In the genomic region with DNA sequence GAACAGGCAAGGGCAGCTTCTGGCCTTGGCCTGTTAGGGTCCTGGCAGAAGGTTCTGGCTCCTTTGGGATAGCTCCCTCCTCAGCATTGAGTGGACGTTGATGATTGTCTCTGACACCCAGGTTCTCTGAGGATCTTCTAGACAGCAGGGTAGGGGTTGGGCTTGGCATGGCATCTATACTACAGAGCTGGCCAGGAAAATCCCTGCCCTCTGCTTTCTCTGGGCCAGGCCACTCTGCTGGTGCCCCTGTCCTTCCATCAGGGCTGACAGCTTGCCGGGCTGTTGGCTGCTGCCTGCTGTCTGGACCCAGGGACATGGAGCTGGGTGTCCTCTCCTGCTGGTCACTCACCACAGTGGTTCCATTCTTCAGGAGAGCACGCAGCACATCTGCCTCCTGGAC, we compare ENCODE assay signal across 20 mouse cellular contexts. TPM values are rescaled to one million over a fixed set of nuclear protein-coding genes. Genes with fewer than 3 reads are reported as not detected.
DNase-seq lines count a peak whose midpoint lies in the region; ATAC-seq and TF ChIP-seq lines count a peak whose summit lies in the region.
"Had no signal": no experiment of that assay in that cellular context is flagged by ENCODE, and none has a peak within 500 bp of the region (broad histone marks: within the 10 kb centered on the region; RNA-seq: fewer than 3 reads in every experiment).

No protein-coding gene starts in this region.

- intact Hi-C loops in gastrocnemius, postnatal 14 days (cut with DNase I; ENCODE audit: low total_unique reads) = no loop called here

- no peak overlapping the region for H3K4me2 ChIP-seq in hindbrain, postnatal 0 days (ENCODE audit: low read depth, low read length)
- H3K4me2 ChIP-seq in hindbrain, embryonic 13.5 days = no peak overlapping the region
- H3K4me2 ChIP-seq in stomach, embryonic 14.5 days (replicated peaks; ENCODE audit: low read depth, low read length) = no peak overlapping the region
- H3K4me2 ChIP-seq in stomach, postnatal 0 days (replicated peaks; ENCODE audit: low read depth) = no peak overlapping the region
- H3K4me2 ChIP-seq: forebrain, embryonic 12.5 days; forebrain, embryonic 15.5 days; heart, embryonic 11.5 days; hindbrain, embryonic 12.5 days had no signal

- no peaks in the 10 kb centered on the region for H3K27me3 ChIP-seq in hindbrain, postnatal 0 days (ENCODE audit: insufficient read depth, low read length)
- H3K27me3 ChIP-seq in hindbrain, embryonic 13.5 days = no peaks in the 10 kb centered on the region
- H3K27me3 ChIP-seq in stomach, embryonic 14.5 days (ENCODE audit: control insufficient read depth, insufficient read depth, low read length) = no peaks in the 10 kb centered on the region
- no peaks in the 10 kb centered on the region for H3K27me3 ChIP-seq in stomach, postnatal 0 days (ENCODE audit: control insufficient read depth, insufficient read depth, low read length)
- H3K27me3 ChIP-seq: forebrain, embryonic 12.5 days; forebrain, embryonic 15.5 days; hindbrain, embryonic 12.5 days had no signal

- 0 out of 2 replicates have a peak overlapping the region, but pooled peaks have one; percentile 15 for H3K27ac ChIP-seq in hindbrain, postnatal 0 days
- no peak overlapping the region for H3K27ac ChIP-seq in hindbrain, embryonic 13.5 days
- H3K27ac ChIP-seq in stomach, embryonic 14.5 days (ENCODE audit: low read length) = no peak overlapping the region
- no peak overlapping the region for H3K27ac ChIP-seq in stomach, postnatal 0 days (replicated peaks)
- H3K27ac ChIP-seq: forebrain, embryonic 12.5 days; forebrain, embryonic 15.5 days; hindbrain, embryonic 12.5 days had no signal

- no peaks in the 10 kb centered on the region for H3K4me1 ChIP-seq in hindbrain, postnatal 0 days (ENCODE audit: insufficient read depth, low read length)
- H3K4me1 ChIP-seq in hindbrain, embryonic 13.5 days (replicated peaks) = no peaks in the 10 kb centered on the region
- no peaks in the 10 kb centered on the region for H3K4me1 ChIP-seq in stomach, embryonic 14.5 days (ENCODE audit: control insufficient read depth, insufficient read depth, low read length)
- no peaks in the 10 kb centered on the region for H3K4me1 ChIP-seq in stomach, postnatal 0 days (replicated peaks; ENCODE audit: control insufficient read depth, insufficient read depth)
- H3K4me1 ChIP-seq: forebrain, embryonic 12.5 days; forebrain, embryonic 15.5 days; hindbrain, embryonic 12.5 days had no signal

- no peak for TF ChIP-seq CTCF in hindbrain, postnatal 0 days (IDR thresholded peaks at IDR 0.05; ENCODE audit: low read depth)
- no peak for TF ChIP-seq CTCF in stomach, postnatal 0 days (IDR thresholded peaks at IDR 0.05; ENCODE audit: low read depth)

- no peak for TF ChIP-seq EP300 in stomach, postnatal 0 days (optimal IDR thresholded peaks at IDR 0.05)

- peak; percentile 68 to 75 for DNase-seq in cerebellum, postnatal 10 days
- DNase-seq in cerebellum, adult 9-11 months = no peak
- DNase-seq in hindbrain, postnatal 0 days (ENCODE audit: low spot score) = peak; percentile 12
- DNase-seq in stomach, postnatal 0 days (ENCODE audit: low spot score) = no peak
- no peak for DNase-seq in gastrocnemius, postnatal 14 days
- DNase-seq: adrenal gland, adult 2 months; adrenal gland, postnatal 14 days; cerebellum, adult 11-12 months; cerebellum, adult 9-10 months; gastrocnemius, postnatal 36 days; heart, adult 11 months had no signal

- no peaks in the 10 kb centered on the region for H3K9me3 ChIP-seq in hindbrain, postnatal 0 days (ENCODE audit: low read length)
- no peaks in the 10 kb centered on the region for H3K9me3 ChIP-seq in hindbrain, embryonic 13.5 days
- no peaks in the 10 kb centered on the region for H3K9me3 ChIP-seq in stomach, embryonic 14.5 days (ENCODE audit: control insufficient read depth, low read depth, low read length)
- no peaks in the 10 kb centered on the region for H3K9me3 ChIP-seq in stomach, postnatal 0 days (ENCODE audit: control insufficient read depth, low read length)
- H3K9me3 ChIP-seq: forebrain, embryonic 12.5 days; forebrain, embryonic 15.5 days; hindbrain, embryonic 12.5 days had no signal

- H3K9ac ChIP-seq in hindbrain, postnatal 0 days (replicated peaks; ENCODE audit: low read length) = no peak overlapping the region
- no peak overlapping the region for H3K9ac ChIP-seq in hindbrain, embryonic 13.5 days
- H3K9ac ChIP-seq in stomach, embryonic 14.5 days (replicated peaks; ENCODE audit: low read depth, low read length) = no peak overlapping the region
- H3K9ac ChIP-seq in stomach, postnatal 0 days (ENCODE audit: low read length) = no peak overlapping the region
- H3K9ac ChIP-seq: forebrain, embryonic 12.5 days; forebrain, embryonic 15.5 days; hindbrain, embryonic 12.5 days had no signal

- ATAC-seq in hindbrain, postnatal 0 days = peak; percentile 67
- no peak for ATAC-seq in hindbrain, embryonic 13.5 days (ENCODE audit: low FRiP score)
- 0 out of 2 replicates have a peak, but pooled peaks have one; percentile 48 for ATAC-seq in stomach, embryonic 14.5 days (ENCODE audit: insufficient number of reproducible peaks, insufficient read depth, low FRiP score, low read depth)
- no peak for ATAC-seq in stomach, postnatal 0 days (ENCODE audit: low FRiP score, low TSS enrichment)
- ATAC-seq: forebrain, embryonic 15.5 days; hindbrain, embryonic 16.5 days; inflammation-experienced regulatory T-cells, adult 6 months; intestine, embryonic 16.5 days had no signal

- no peak overlapping the region for H3K4me3 ChIP-seq in hindbrain, postnatal 0 days (ENCODE audit: low read length)
- H3K4me3 ChIP-seq in hindbrain, embryonic 13.5 days = no peak overlapping the region
- H3K4me3 ChIP-seq in stomach, embryonic 14.5 days (ENCODE audit: low read depth, low read length) = no peak overlapping the region
- no peak overlapping the region for H3K4me3 ChIP-seq in stomach, postnatal 0 days (ENCODE audit: low read depth, low read length)
- H3K4me3 ChIP-seq: forebrain, embryonic 12.5 days; forebrain, embryonic 15.5 days; hindbrain, embryonic 12.5 days had no signal

- 84% methylated on average over 3 of the region's 3 CpGs for WGBS in hindbrain, postnatal 0 days
- 97% methylated on average over 3 of the region's 3 CpGs for WGBS in hindbrain, embryonic 13.5 days
- WGBS in stomach, embryonic 14.5 days = 91% methylated on average over 3 of the region's 3 CpGs
- WGBS in stomach, postnatal 0 days = 90% methylated on average over 3 of the region's 3 CpGs

- H3K36me3 ChIP-seq in hindbrain, postnatal 0 days (ENCODE audit: insufficient read depth, low read length) = no peaks in the 10 kb centered on the region
- H3K36me3 ChIP-seq in hindbrain, embryonic 13.5 days = peaks cover 47% of the 10 kb centered on the region
- peaks cover 29% of the 10 kb centered on the region; the same call in 1 of the 2 replicates for H3K36me3 ChIP-seq in stomach, embryonic 14.5 days (ENCODE audit: control insufficient read depth, insufficient read depth, low read length)
- H3K36me3 ChIP-seq in stomach, postnatal 0 days (ENCODE audit: control insufficient read depth, insufficient read depth, low read length) = peaks cover 3% of the 10 kb centered on the region; the same call in 1 of the 2 replicates

RNA-seq across cellular contexts. Expression of a gene that starts 44.5 kb away (rescaled TPM):
- 5.4 and 8.6 TPM in 2 replicates for total RNA-seq in hindbrain, postnatal 0 days (2014; rRNA removed)
- 12.7 and 14.9 TPM in 2 replicates for polyA plus RNA-seq in hindbrain, postnatal 0 days (2015; fragmentation: Nextera tagmentation; extraction: Ambion mirVana)
- polyA plus RNA-seq in hindbrain, embryonic 13.5 days (2015; fragmentation: Nextera tagmentation; extraction: Ambion mirVana) = 20.9 and 22.4 TPM in 2 replicates
- 43.5 and 44.8 TPM in 2 replicates for polyA plus RNA-seq in stomach, embryonic 14.5 days (2014; fragmentation: Nextera tagmentation; extraction: Ambion mirVana)
- 10.7 and 11.0 TPM in 2 replicates for polyA plus RNA-seq in stomach, postnatal 0 days (2015; fragmentation: Nextera tagmentation; extraction: Ambion mirVana)
- total RNA-seq in gastrocnemius, postnatal 14 days (2021) = 1 to 10 TPM; 1.8 to 3.1 TPM

RNA-seq across cellular contexts. Expression of a gene that starts 45.1 kb away (rescaled TPM):
- total RNA-seq in hindbrain, postnatal 0 days (2014; rRNA removed) = 158 and 167 TPM in 2 replicates
- 161 and 164 TPM in 2 replicates for polyA plus RNA-seq in hindbrain, postnatal 0 days (2015; fragmentation: Nextera tagmentation; extraction: Ambion mirVana)
- polyA plus RNA-seq in hindbrain, embryonic 13.5 days (2015; fragmentation: Nextera tagmentation; extraction: Ambion mirVana) = 97.1 and 98.5 TPM in 2 replicates
- 59.5 and 63.0 TPM in 2 replicates for polyA plus RNA-seq in stomach, embryonic 14.5 days (2014; fragmentation: Nextera tagmentation; extraction: Ambion mirVana)
- polyA plus RNA-seq in stomach, postnatal 0 days (2015; fragmentation: Nextera tagmentation; extraction: Ambion mirVana) = 73.2 and 76.2 TPM in 2 replicates
- 10 to 100 TPM; 23.2 to 26.7 TPM for total RNA-seq in gastrocnemius, postnatal 14 days (2021)

Comparison
In these comparisons a context has a peak if more than half of its experiments do, and no peak if none do; other contexts are left out.
1. DNase-seq: peak in cerebellum, postnatal 10 days (2 of 2) and hindbrain, postnatal 0 days (single experiment); none in cerebellum, adult 9-11 months (single experiment), stomach, postnatal 0 days (single experiment) and gastrocnemius, postnatal 14 days (single experiment).
2. ATAC-seq: peak in hindbrain, postnatal 0 days (single experiment) and stomach, embryonic 14.5 days (single experiment); none in hindbrain, embryonic 13.5 days (single experiment) and stomach, postnatal 0 days (single experiment).